Mouse (Mus musculus) bone marrow macrophage, adult 2 months (primary cell): ENCODE data around the gene Gadl1.

Experiments
- CTCF ChIP-seq: IDR thresholded peaks from 2 replicates; pipeline ENCODE4 v1.5.1; 2012; ENCODE audit warnings: low read depth, mild to moderate bottlenecking, low read length, moderate library complexity
- POLR2A ChIP-seq: IDR thresholded peaks from 2 replicates; pipeline ENCODE4 v1.6.1; 2012; ENCODE audit warnings: mild to moderate bottlenecking, low read depth, low read length, borderline replicate concordance

- TF ChIP-seq CTCF (no peak), POLR2A (no peak)
These were observed 42.0 kb upstream of the Gadl1 start for GRCm38 (mm10) chr9:115867277-115867676.
